Mouse (Mus musculus) ES-E14 (cell line): Measurements from ENCODE around the gene Ccdc69.

Experiments used
- CHD2 ChIP-seq: IDR thresholded peaks from 2 replicates; pipeline ENCODE4 v1.6.1; 2014; ENCODE audit warnings: mild to moderate bottlenecking, low read depth, low read length, inconsistent platforms
- HCFC1 ChIP-seq: IDR thresholded peaks from 2 replicates; pipeline ENCODE4 v1.6.1; 2012; ENCODE audit warnings: low read length, inconsistent platforms, borderline replicate concordance; ENCODE audit not compliant: insufficient read depth
- MAFK ChIP-seq: IDR thresholded peaks from 2 replicates; pipeline ENCODE4 v1.6.1; 2014; ENCODE audit warnings: mild to moderate bottlenecking, low read depth, low read length, inconsistent platforms; ENCODE audit not compliant: insufficient read depth
- ZC3H11A ChIP-seq: IDR thresholded peaks from 2 replicates; pipeline ENCODE4 v1.6.1; 2012; ENCODE audit warnings: low read depth, mild to moderate bottlenecking, inconsistent platforms, low read length, borderline replicate concordance
- ZNF384 ChIP-seq: IDR thresholded peaks from 2 replicates; pipeline ENCODE4 v1.6.1; 2012; ENCODE audit warnings: low read depth, low read length, inconsistent platforms

GRCm38 (mm10) chr11:55012551-55013521 is 65.1 kb downstream of the Ccdc69 start:
- TF ChIP-seq ZC3H11A: no peak
- no peak for TF ChIP-seq HCFC1
- no peak for TF ChIP-seq MAFK
- TF ChIP-seq CHD2: no peak
- TF ChIP-seq ZNF384: no peak
